ENCODE assay signal across 7 mouse cellular contexts in genomic region chr12:8921394-8922368, GRCm38 (mm10). TPM values are rescaled to one million over a fixed set of nuclear protein-coding genes. Genes with fewer than 3 reads are reported as not detected.
DNase-seq lines count a peak whose midpoint lies in the region; ATAC-seq lines count a peak whose summit lies in the region.

Gene Laptm4a (plus strand): TSS chr12:8921664.

- H3K4me3 ChIP-seq in embryonic facial prominence, embryonic 12.5 days, result peak within 1 kb of the TSS; percentile 67
- H3K4me3 ChIP-seq in limb, embryonic 11.5 days (ENCODE audit: low read depth, low read length), result peak within 1 kb of the TSS; percentile 81
- H3K4me3 ChIP-seq in midbrain, embryonic 14.5 days (replicated peaks; ENCODE audit: low read depth, low read length), result peak within 1 kb of the TSS; percentile 80

- no peaks in the 10 kb centered on the region for H3K9me3 ChIP-seq in embryonic facial prominence, embryonic 12.5 days
- H3K9me3 ChIP-seq in limb, embryonic 11.5 days (ENCODE audit: control insufficient read depth, low read length), result no peaks in the 10 kb centered on the region
- H3K9me3 ChIP-seq in midbrain, embryonic 14.5 days (ENCODE audit: control insufficient read depth, low read length), result no peaks in the 10 kb centered on the region

- peak; percentile 98 for DNase-seq in adrenal gland, postnatal 25 days
- peak; percentile 100 for DNase-seq in heart, adult 11 months
- DNase-seq in kidney, adult 18-20 months, result peak; percentile 98
- DNase-seq in limb, embryonic 11.5 days (ENCODE audit: low spot score), result peak; percentile 97
- DNase-seq in midbrain, embryonic 14.5 days, result peak; percentile 99
- peak; percentile 92 to 95 for DNase-seq in spleen, adult 18-20 months

- peak; percentile 97 for ATAC-seq in embryonic facial prominence, embryonic 12.5 days (ENCODE audit: insufficient number of reproducible peaks, insufficient read depth, low FRiP score, low TSS enrichment)
- ATAC-seq in limb, embryonic 11.5 days (ENCODE audit: insufficient number of reproducible peaks, low FRiP score, low TSS enrichment, low read depth), result peak; percentile 98
- ATAC-seq in midbrain, embryonic 14.5 days (ENCODE audit: low FRiP score, low TSS enrichment), result peak; percentile 98

- WGBS in embryonic facial prominence, embryonic 12.5 days, result under 1% methylated on average over 73 of the region's 73 CpGs
- under 1% methylated on average over 73 of the region's 73 CpGs for WGBS in limb, embryonic 11.5 days
- under 1% methylated on average over 73 of the region's 73 CpGs for WGBS in midbrain, embryonic 14.5 days

- H3K4me2 ChIP-seq in embryonic facial prominence, embryonic 12.5 days (replicated peaks), result peak within 1 kb of the TSS; percentile 70
- H3K4me2 ChIP-seq in limb, embryonic 11.5 days (ENCODE audit: low read depth, severe bottlenecking), result peak within 1 kb of the TSS; percentile 93
- peak within 1 kb of the TSS; percentile 86 for H3K4me2 ChIP-seq in midbrain, embryonic 14.5 days (ENCODE audit: low read length)

- peak within 1 kb of the TSS; percentile 96 for H3K27ac ChIP-seq in embryonic facial prominence, embryonic 12.5 days
- H3K27ac ChIP-seq in limb, embryonic 11.5 days (replicated peaks; ENCODE audit: low read depth, low read length), result peak within 1 kb of the TSS; percentile 96
- peak within 1 kb of the TSS; percentile 95 for H3K27ac ChIP-seq in midbrain, embryonic 14.5 days (replicated peaks; ENCODE audit: low read depth, low read length)

- H3K36me3 ChIP-seq in embryonic facial prominence, embryonic 12.5 days, result peaks cover 9% of the 10 kb centered on the region
- H3K36me3 ChIP-seq in limb, embryonic 11.5 days (ENCODE audit: control insufficient read depth, insufficient read depth, low read length), result peaks cover 4% of the 10 kb centered on the region; the same call in 1 of the 2 replicates
- H3K36me3 ChIP-seq in midbrain, embryonic 14.5 days (ENCODE audit: control insufficient read depth, insufficient read depth, low read length), result 0 out of 2 replicates have a peak, but pooled peaks cover 4% of the 10 kb centered on the region

- H3K27me3 ChIP-seq in embryonic facial prominence, embryonic 12.5 days, result no peaks in the 10 kb centered on the region
- H3K27me3 ChIP-seq in limb, embryonic 11.5 days (ENCODE audit: control insufficient read depth, insufficient read depth, low read length), result no peaks in the 10 kb centered on the region
- H3K27me3 ChIP-seq in midbrain, embryonic 14.5 days (ENCODE audit: control insufficient read depth, insufficient read depth, low read length), result no peaks in the 10 kb centered on the region

- H3K9ac ChIP-seq in embryonic facial prominence, embryonic 12.5 days, result peak within 1 kb of the TSS; percentile 89
- H3K9ac ChIP-seq in limb, embryonic 11.5 days (ENCODE audit: low read length), result peak within 1 kb of the TSS; percentile 94
- H3K9ac ChIP-seq in midbrain, embryonic 14.5 days (replicated peaks; ENCODE audit: low read length), result peak within 1 kb of the TSS; percentile 87

- peaks cover 29% of the 10 kb centered on the region for H3K4me1 ChIP-seq in embryonic facial prominence, embryonic 12.5 days
- H3K4me1 ChIP-seq in limb, embryonic 11.5 days (ENCODE audit: control insufficient read depth, insufficient read depth, low read length), result peaks cover 18% of the 10 kb centered on the region
- H3K4me1 ChIP-seq in midbrain, embryonic 14.5 days (ENCODE audit: control insufficient read depth, insufficient read depth, low read length), result peaks cover 23% of the 10 kb centered on the region

RNA-seq across cellular contexts. Expression of gene Laptm4a, which starts in this region (rescaled TPM):
- total RNA-seq in adrenal gland, postnatal 25 days (2021), result 421 and 503 TPM in 2 replicates
- polyA plus RNA-seq in embryonic facial prominence, embryonic 12.5 days (2016; fragmentation: Nextera tagmentation; extraction: Ambion mirVana), result 271 and 307 TPM in 2 replicates
- 202 and 212 TPM in 2 replicates for polyA plus RNA-seq in limb, embryonic 11.5 days (2014; fragmentation: Nextera tagmentation; extraction: Ambion mirVana)
- polyA plus RNA-seq in midbrain, embryonic 14.5 days (2014; fragmentation: Nextera tagmentation; extraction: Ambion mirVana), result 141 and 151 TPM in 2 replicates

Comparison
In these comparisons a context has a peak if more than half of its experiments do, and no peak if none do; other contexts are left out.
1. Peak in every context shown above with its lines: DNase-seq, ATAC-seq, H3K4me3 ChIP-seq and H3K27ac ChIP-seq.